Mouse (Mus musculus) liver (tissue): ENCODE measurements at regions not wholly inside any gene's neighbourhood (a gene's known extent, or its start where the extent isn't known, plus 50 kb on each side); places are given as distances from the start of the nearest gene placed in this dataset.
A peak's percentile ranks its signal among the peaks of the same experiment; 100 is the strongest.

Experiments used
- DNase-seq: peaks from one replicate; pipeline ENCODE4 v3.0.0-alpha.2; 2020; ENCODE audit warnings: mixed read lengths

DNA sequence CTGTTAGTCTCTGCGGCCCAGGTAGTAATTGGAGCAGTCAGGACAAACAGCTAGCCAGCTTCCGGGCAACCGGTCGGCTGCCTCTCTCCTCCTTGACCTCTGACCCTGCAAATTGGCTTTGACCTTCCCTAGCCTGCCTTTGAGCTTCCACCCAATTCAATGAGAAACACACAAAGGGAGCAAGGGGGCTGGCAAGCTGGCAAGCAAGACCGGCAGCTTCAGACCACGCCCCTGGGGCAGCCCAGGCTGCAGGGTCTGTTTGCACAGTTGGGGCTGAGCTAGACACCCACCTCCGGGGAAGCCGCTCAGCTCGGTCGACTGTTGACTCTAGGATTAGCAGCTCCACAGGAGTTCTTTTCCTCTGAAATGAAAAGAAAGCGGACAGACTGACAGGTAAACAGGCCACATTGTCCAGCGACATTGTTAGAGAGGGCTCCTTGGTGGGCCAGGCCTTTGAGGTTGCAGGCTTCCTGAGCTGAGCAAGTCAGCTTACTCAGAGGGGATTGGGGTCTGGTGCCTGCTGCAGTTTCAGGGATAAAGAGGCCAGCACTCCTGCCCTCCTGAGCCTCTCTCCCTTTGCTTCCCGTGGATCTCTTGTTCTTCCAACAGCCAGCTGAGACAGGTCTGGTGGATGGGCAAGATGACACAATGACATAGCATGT is 116.6 kb downstream of the Inhbb start:
- peak; percentile 57 for DNase-seq

- DNase-seq = no peak
Observed at GRCm38 (mm10) chr1:119304470-119304980, 117.5 kb downstream of the Inhbb start.

DNA sequence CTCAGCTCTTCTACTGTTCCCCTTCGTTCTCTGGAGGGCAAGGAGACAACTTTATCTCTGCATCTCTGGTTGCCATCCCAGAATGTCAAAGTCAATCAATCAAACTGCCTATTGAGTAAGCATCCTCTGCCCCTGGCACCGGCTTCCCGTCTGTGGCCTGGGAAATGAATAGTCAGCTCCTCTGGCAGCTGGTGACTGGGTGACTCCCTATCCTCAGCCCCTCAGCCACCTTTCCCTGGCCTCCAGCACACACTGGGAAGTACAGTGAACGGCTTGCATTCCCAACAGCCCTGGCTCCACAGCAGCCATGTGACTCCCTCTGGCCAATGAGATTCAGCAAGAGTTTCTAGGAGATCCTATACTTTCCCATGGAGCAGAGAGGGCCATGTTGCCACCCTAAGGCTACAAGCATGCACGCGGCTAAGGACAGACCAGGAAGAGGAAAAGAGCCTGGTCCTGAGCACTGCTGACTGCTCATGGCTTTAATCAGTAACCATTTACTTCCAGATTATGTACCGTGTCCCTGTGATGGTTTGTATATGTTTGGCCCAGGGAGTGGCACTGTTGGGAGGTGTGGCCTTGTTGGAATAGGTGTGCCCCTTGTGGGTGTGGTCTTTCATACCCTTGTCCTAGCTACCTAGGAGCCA is 119.6 kb downstream of the Inhbb start:
- no peak for DNase-seq

DNA sequence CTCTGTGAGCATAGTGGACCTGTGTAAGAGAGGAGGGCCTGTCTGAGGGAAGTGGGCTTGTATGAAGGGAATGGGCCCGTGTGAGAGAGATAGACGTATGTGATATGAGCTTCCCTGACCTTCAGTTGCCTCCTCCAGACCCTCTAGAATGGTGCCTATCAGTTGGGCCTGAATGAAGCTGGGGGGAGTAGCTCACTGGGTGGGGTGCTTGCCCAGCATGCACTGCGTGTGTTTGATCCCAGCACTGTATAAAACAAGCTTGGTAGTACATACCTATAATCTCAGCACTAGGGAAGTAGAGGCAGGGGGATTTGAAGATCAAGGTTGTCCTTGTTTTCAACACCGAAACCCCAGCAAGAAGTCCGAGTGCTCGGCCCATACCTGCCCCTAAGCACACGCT is 120.1 kb downstream of the Inhbb start:
- DNase-seq = no peak

GRCm38 (mm10) chr1:119301258-119301657 is 120.8 kb downstream of the Inhbb start:
- DNase-seq = no peak

DNA sequence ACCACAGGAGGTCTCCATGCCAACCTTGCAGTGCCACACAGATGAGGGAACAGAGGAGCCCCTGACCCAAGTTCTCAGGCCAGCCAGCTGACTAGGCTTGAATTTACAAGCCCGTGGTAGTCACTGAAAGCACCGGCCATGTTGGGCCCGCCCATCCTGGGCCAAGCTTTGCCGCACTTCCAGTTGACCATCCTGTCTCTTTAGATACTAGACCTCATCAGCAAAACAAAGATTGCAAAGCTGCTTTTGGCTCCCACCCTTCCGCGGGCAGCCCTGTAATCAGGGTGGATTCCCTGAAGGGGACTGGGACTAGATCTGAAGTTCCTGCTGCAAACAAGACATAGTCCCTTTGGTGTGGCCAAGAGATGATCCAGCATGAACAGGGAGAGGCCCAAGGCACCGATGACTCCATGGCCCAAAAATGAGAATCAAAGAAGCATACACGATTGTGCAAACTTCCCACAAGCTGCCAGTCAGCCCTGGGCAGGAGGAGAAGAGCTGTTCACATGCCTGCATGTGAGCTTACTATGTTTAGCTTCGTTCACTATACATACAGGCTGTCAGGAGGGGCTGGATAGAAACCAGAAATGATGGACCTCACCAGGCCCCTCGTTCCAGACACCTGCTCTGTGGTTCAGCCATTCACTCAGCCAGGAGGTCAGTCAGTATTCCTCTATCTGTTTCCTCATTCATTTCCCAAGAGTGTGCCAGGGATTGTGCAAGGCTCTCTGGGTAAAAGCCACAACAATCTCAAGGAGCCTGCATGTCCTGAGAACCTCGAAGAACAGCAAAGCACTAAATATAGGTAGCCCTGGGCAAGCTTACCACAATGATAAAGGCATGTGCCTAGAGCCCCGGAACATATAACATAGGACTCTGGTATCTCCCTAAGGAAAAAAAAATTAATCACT is 122.0 kb downstream of the Inhbb start:
- no peak for DNase-seq

- no peak for DNase-seq
Observed at GRCm38 (mm10) chr1:119298696-119299230, 123.3 kb downstream of the Inhbb start.

DNA sequence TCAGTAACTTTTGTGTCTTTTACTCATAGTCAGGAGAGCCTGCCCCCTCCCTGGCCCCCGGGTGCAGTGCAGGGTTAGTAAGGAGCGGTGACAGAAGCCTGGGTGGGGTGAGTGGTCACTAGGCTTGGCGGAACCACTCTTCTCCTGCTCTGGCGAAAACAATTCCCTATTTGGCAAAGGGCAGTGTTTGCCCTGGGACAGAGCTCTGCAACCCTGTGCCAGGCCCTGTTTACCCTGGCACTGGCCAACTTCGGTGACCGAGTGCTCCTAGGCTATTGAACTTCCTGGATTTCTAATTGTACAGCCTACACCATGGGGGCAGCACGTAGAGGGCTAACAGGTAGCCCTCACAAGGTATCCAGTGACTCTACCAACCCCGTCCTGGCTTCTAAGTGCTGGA is 126.9 kb downstream of the Inhbb start:
- no peak for DNase-seq

GRCm38 (mm10) chr1:119293839-119294238 is 128.2 kb downstream of the Inhbb start:
- DNase-seq = peak; percentile 43

GRCm38 (mm10) chr1:119292216-119292615 is 129.8 kb downstream of the Inhbb start:
- no peak for DNase-seq

- no peak for DNase-seq
Observed at GRCm38 (mm10) chr1:119290165-119290916, 131.7 kb downstream of the Inhbb start.

- no peak for DNase-seq
Observed at GRCm38 (mm10) chr1:119289516-119290164, 132.4 kb downstream of the Inhbb start.

GRCm38 (mm10) chr1:119282416-119282815 is 139.6 kb downstream of the Inhbb start:
- DNase-seq = no peak

DNA sequence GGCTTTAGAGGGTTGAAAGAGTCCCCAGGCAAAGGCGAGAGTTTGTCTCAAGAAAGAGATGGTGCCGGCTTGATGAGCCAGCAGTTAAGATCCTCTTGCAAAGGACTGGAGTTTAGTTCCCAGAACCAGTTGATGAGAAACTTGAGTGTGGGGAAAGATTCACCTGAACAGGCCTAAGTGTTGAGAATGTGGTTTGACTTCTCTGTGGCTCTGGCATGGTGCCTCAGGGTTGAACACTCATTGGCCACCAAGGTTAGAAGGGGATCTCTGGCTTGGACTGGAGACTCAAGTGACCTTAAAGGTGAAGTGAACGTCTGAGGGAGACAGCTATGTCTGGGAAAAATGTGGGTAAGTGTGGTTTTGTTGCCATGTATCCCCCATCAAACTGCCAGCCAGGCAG is 142.8 kb downstream of the Inhbb start:
- no peak for DNase-seq

GRCm38 (mm10) chr1:119278528-119279201 is 143.4 kb downstream of the Inhbb start:
- DNase-seq = no peak

GRCm38 (mm10) chr1:119277990-119278389 is 144.1 kb downstream of the Inhbb start:
- no peak for DNase-seq

DNA sequence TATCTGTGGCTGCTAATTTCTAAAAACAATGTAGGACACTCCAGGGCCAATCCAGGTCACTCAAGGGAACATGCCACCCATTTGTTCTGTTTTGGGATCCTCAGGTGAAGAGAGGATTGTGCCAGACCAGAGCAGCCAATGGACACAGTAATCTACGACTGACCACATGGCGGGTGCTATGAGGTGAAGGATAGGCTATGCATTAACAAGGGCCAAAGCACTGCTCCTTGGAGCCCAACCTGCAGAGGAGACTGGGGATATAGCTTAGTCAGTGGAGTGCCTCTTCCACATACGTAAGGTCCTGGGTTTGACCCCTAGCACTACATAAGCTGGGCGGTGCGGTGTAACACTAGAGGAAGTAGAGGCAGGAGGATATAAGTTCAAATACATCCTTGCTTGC is 156.0 kb downstream of the Inhbb start:
- DNase-seq = no peak

GRCm38 (mm10) chr1:119265192-119265891 is 156.7 kb downstream of the Inhbb start:
- DNase-seq = no peak

DNA sequence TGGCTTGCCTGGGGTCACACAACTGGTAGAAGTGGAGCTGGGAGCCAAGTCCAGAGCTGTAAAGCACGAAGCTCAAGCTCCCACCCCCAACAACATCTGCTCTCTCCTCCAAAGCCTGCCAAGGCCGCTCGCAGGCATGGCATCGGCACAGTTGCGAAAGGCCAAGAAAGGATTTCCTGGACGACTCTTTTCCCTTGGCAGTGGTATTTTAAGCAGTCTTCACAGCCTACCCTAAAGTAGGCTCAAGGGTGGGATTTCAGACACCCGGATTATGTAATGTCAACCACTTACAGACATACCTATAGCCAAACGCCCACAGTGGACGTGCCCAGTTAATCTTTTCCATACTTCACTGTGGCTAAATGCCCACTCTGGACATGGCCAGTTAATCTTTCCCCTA is 162.6 kb downstream of the Inhbb start:
- DNase-seq = no peak

GRCm38 (mm10) chr1:119256769-119257168 is 165.3 kb downstream of the Inhbb start:
- no peak for DNase-seq

DNA sequence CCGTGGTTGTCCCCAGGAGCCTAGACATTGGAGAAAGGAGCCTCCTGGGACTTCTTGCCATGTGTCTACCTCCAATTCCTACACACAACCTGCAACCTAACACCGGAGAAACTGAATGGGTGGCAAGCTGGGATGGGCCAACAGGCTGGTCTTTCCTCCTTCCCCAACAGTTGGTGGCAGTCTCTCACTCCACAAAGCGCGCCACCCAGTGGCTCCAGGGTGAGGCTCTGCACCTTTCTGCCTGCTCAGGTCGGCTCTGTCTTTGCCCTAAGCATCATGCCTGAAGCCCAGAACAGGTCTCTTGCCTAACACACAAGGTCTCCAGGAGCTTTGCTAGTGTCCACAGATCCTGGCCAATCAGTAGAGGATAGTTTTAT is 166.0 kb downstream of the Inhbb start:
- DNase-seq = no peak
